ENCODE assay signal across 8 mouse cellular contexts in genomic region chr14:51240899-51241298, GRCm38 (mm10). TPM values are rescaled to one million over a fixed set of nuclear protein-coding genes. Genes with fewer than 3 reads are reported as not detected.
DNase-seq lines count a peak whose midpoint lies in the region; ATAC-seq and TF ChIP-seq lines count a peak whose summit lies in the region.
"Had no signal": no experiment of that assay in that cellular context is flagged by ENCODE, and none has a peak within 500 bp of the region (broad histone marks: within the 10 kb centered on the region; RNA-seq: fewer than 3 reads in every experiment).

No protein-coding gene starts in this region.

- no peaks in the 10 kb centered on the region for H3K27me3 ChIP-seq in midbrain, postnatal 0 days (ENCODE audit: insufficient read depth, low read length)
- no peaks in the 10 kb centered on the region for H3K27me3 ChIP-seq in midbrain, embryonic 13.5 days
- H3K27me3 ChIP-seq in liver, embryonic 14.5 days (ENCODE audit: control insufficient read depth, insufficient read depth, low read length) = no peaks in the 10 kb centered on the region
- H3K27me3 ChIP-seq in spleen, adult 2 months (ENCODE audit: control insufficient read depth, insufficient read depth, low read length) = no peaks in the 10 kb centered on the region

- H3K9ac ChIP-seq in midbrain, postnatal 0 days (replicated peaks; ENCODE audit: low read length, poor library complexity, severe bottlenecking) = no peak overlapping the region
- H3K9ac ChIP-seq in midbrain, embryonic 13.5 days (replicated peaks) = no peak overlapping the region
- no peak overlapping the region for H3K9ac ChIP-seq in liver, embryonic 14.5 days (replicated peaks)

- H3K9me3 ChIP-seq in midbrain, postnatal 0 days (ENCODE audit: low read length) = no peaks in the 10 kb centered on the region
- H3K9me3 ChIP-seq in midbrain, embryonic 13.5 days = no peaks in the 10 kb centered on the region
- no peaks in the 10 kb centered on the region for H3K9me3 ChIP-seq in liver, embryonic 14.5 days (ENCODE audit: control insufficient read depth, low read length)

- no peak overlapping the region for H3K4me3 ChIP-seq in midbrain, postnatal 0 days (ENCODE audit: low read depth, low read length)
- no peak overlapping the region for H3K4me3 ChIP-seq in midbrain, embryonic 13.5 days (replicated peaks)
- no peak overlapping the region for H3K4me3 ChIP-seq in liver, embryonic 14.5 days (ENCODE audit: insufficient read depth in 1 of 2, low read depth in 2 of 2, low read length in 2 of 2)
- H3K4me3 ChIP-seq in spleen, adult 2 months (ENCODE audit: extremely low read depth, insufficient read depth, insufficient read length) = no peak overlapping the region

- ATAC-seq in midbrain, postnatal 0 days (ENCODE audit: low FRiP score) = no peak
- ATAC-seq in midbrain, embryonic 13.5 days = no peak
- ATAC-seq in liver, embryonic 14.5 days (ENCODE audit: insufficient read depth) = no peak

- peak; percentile 55 for DNase-seq in midbrain, postnatal 0 days (ENCODE audit: low spot score)
- peak; percentile 57 for DNase-seq in ZHBTc4 (ENCODE audit: low read depth, low spot score)
- peak; percentile 38 to 46 for DNase-seq in cerebellum, postnatal 14 days
- DNase-seq in induced T-regulatory cell, adult 2 months (ENCODE audit: low read depth) = peak; percentile 29
- DNase-seq in liver, embryonic 14.5 days (ENCODE audit: low read depth in 3 of 3, low spot score in 3 of 3) = peak; percentile 7 to 11 (median 10)
- peak; percentile 19 to 36 for DNase-seq in spleen, adult 2 months (ENCODE audit: low read depth in 1 of 2, low spot score in 2 of 2)

- no peak overlapping the region for H3K27ac ChIP-seq in midbrain, postnatal 0 days (ENCODE audit: low read depth, low read length)
- no peak overlapping the region for H3K27ac ChIP-seq in midbrain, embryonic 13.5 days
- H3K27ac ChIP-seq in liver, embryonic 14.5 days = no peak overlapping the region
- no peak overlapping the region for H3K27ac ChIP-seq in spleen, adult 2 months (ENCODE audit: insufficient read depth, low read length)

- H3K4me2 ChIP-seq in midbrain, postnatal 0 days (ENCODE audit: low read depth, low read length, poor library complexity, severe bottlenecking) = no peak overlapping the region
- H3K4me2 ChIP-seq in midbrain, embryonic 13.5 days (replicated peaks) = no peak overlapping the region
- no peak overlapping the region for H3K4me2 ChIP-seq in liver, embryonic 14.5 days (ENCODE audit: low read depth)

- no peaks in the 10 kb centered on the region for H3K36me3 ChIP-seq in midbrain, postnatal 0 days (ENCODE audit: insufficient read depth, low read length)
- no peaks in the 10 kb centered on the region for H3K36me3 ChIP-seq in midbrain, embryonic 13.5 days
- no peaks in the 10 kb centered on the region for H3K36me3 ChIP-seq in liver, embryonic 14.5 days (replicated peaks; ENCODE audit: control insufficient read depth, insufficient read depth, low read depth)
- no peaks in the 10 kb centered on the region for H3K36me3 ChIP-seq in spleen, adult 2 months (ENCODE audit: control insufficient read depth, insufficient read depth, low read length)

- TF ChIP-seq POLR2A in spleen, adult 2 months (IDR thresholded peaks at IDR 0.05; ENCODE audit: low read depth, low read length) = no peak

- no peaks in the 10 kb centered on the region for H3K4me1 ChIP-seq in midbrain, postnatal 0 days (ENCODE audit: insufficient read depth, low read length)
- no peaks in the 10 kb centered on the region for H3K4me1 ChIP-seq in midbrain, embryonic 13.5 days (replicated peaks)
- 0 out of 4 replicates have a peak, but pooled peaks cover 0 to 2% of the 10 kb centered on the region in 2 experiments for H3K4me1 ChIP-seq in liver, embryonic 14.5 days (replicated peaks; ENCODE audit: control insufficient read depth in 2 of 2, insufficient read depth in 2 of 2, low read length in 1 of 2)
- no peaks in the 10 kb centered on the region for H3K4me1 ChIP-seq in spleen, adult 2 months (ENCODE audit: control insufficient read depth, insufficient read depth, insufficient read length)

- peak; percentile 67 for TF ChIP-seq CTCF in midbrain, postnatal 0 days (IDR thresholded peaks at IDR 0.05)
- peak; percentile 74 for TF ChIP-seq CTCF in liver, embryonic 14.5 days (IDR thresholded peaks at IDR 0.05; ENCODE audit: low read depth)
- TF ChIP-seq CTCF in spleen, adult 2 months (IDR thresholded peaks at IDR 0.05; ENCODE audit: extremely low read depth, insufficient read depth, insufficient read length, insufficient replicate concordance) = peak; percentile 50; the same call in 1 of the 2 replicates

- TF ChIP-seq EP300 in liver, embryonic 14.5 days (IDR thresholded peaks at IDR 0.05; ENCODE audit: low read depth) = no peak

RNA-seq across cellular contexts. Expression of gene Rnase2a, which starts 15.0 kb away (rescaled TPM):
- total RNA-seq in midbrain, postnatal 0 days (2014; rRNA removed) = not detected in 2 replicates
- not detected in 2 replicates for polyA plus RNA-seq in midbrain, postnatal 0 days (2015; fragmentation: Nextera tagmentation; extraction: Ambion mirVana)
- polyA plus RNA-seq in midbrain, embryonic 13.5 days (2015; fragmentation: Nextera tagmentation; extraction: Ambion mirVana) = not detected in 2 replicates
- not detected in 2 replicates for polyA plus RNA-seq in liver, embryonic 14.5 days (2012; rRNA removed)
- not detected in 2 replicates for polyA plus RNA-seq in liver, embryonic 14.5 days (2014; fragmentation: Nextera tagmentation; extraction: Ambion mirVana)
- not detected in 2 replicates for polyA plus RNA-seq in spleen, adult 2 months (2012; rRNA removed)
- polyA plus RNA-seq: heart, embryonic 16.5 days had no signal

RNA-seq across cellular contexts. Expression of gene Ear14, which starts 37.7 kb away (rescaled TPM):
- not detected in 2 replicates for total RNA-seq in midbrain, postnatal 0 days (2014; rRNA removed)
- polyA plus RNA-seq in midbrain, postnatal 0 days (2015; fragmentation: Nextera tagmentation; extraction: Ambion mirVana) = not detected in 2 replicates
- not detected in 2 replicates for polyA plus RNA-seq in midbrain, embryonic 13.5 days (2015; fragmentation: Nextera tagmentation; extraction: Ambion mirVana)
- polyA plus RNA-seq in liver, embryonic 14.5 days (2012; rRNA removed) = not detected in 2 replicates
- polyA plus RNA-seq in liver, embryonic 14.5 days (2014; fragmentation: Nextera tagmentation; extraction: Ambion mirVana) = not detected in 2 replicates
- not detected in 2 replicates for polyA plus RNA-seq in spleen, adult 2 months (2012; rRNA removed)
- polyA plus RNA-seq: heart, embryonic 16.5 days had no signal

RNA-seq across cellular contexts. Expression of gene Ang2, which starts 42.0 kb away (rescaled TPM):
- total RNA-seq in midbrain, postnatal 0 days (2014; rRNA removed) = not detected in 2 replicates
- not detected in 2 replicates for polyA plus RNA-seq in midbrain, postnatal 0 days (2015; fragmentation: Nextera tagmentation; extraction: Ambion mirVana)
- not detected in 2 replicates for polyA plus RNA-seq in midbrain, embryonic 13.5 days (2015; fragmentation: Nextera tagmentation; extraction: Ambion mirVana)
- polyA plus RNA-seq in liver, embryonic 14.5 days (2012; rRNA removed) = not detected in 2 replicates
- polyA plus RNA-seq in liver, embryonic 14.5 days (2014; fragmentation: Nextera tagmentation; extraction: Ambion mirVana) = not detected in 2 replicates
- polyA plus RNA-seq in spleen, adult 2 months (2012; rRNA removed) = 0.09 TPM in 1 of 2 replicates, not detected in the other
- polyA plus RNA-seq: heart, embryonic 16.5 days had no signal
